Mouse (Mus musculus) hindbrain, embryonic 15.5 days (tissue): Measurements from ENCODE around the gene Lcat. TPM values are rescaled to one million over a fixed set of nuclear protein-coding genes. Genes with fewer than 3 reads are reported as not detected.
A peak's percentile ranks its signal among the peaks of the same experiment; 100 is the strongest.

Experiments
- ATAC-seq: fragments of 200-750 bp; cut with Nextera tagmentation; 2 replicates; pipeline ENCODE4 v1.8.0; 2017; ENCODE audit warnings: low read depth, moderate number of reproducible peaks, moderate TSS enrichment; ENCODE audit not compliant: low FRiP score
- H3K27ac ChIP-seq: fragments of 300-500 bp; sonication (generic); replicated peaks from 2 replicates; pipeline ENCODE4 v1.5.1; 2015; ENCODE audit warnings: mild to moderate bottlenecking, inconsistent platforms
- H3K27me3 ChIP-seq: fragments of 300-500 bp; sonication (generic); 2 replicates; pipeline ENCODE4 v1.6.1; 2015; ENCODE audit warnings: control low read depth, inconsistent platforms
- H3K36me3 ChIP-seq: fragments of 300-500 bp; sonication (generic); 2 replicates; pipeline ENCODE4 v1.6.1; 2015; ENCODE audit warnings: control low read depth, inconsistent platforms
- H3K4me1 ChIP-seq: fragments of 300-500 bp; sonication (generic); replicated peaks from 2 replicates; pipeline ENCODE4 v1.6.1; 2015; ENCODE audit warnings: control low read depth, inconsistent platforms
- H3K4me2 ChIP-seq: fragments of 300-500 bp; sonication (generic); 2 replicates; pipeline ENCODE4 v1.6.1; 2015; ENCODE audit warnings: moderate library complexity, mild to moderate bottlenecking, inconsistent platforms
- H3K4me3 ChIP-seq: fragments of 300-500 bp; sonication (generic); 2 replicates; pipeline ENCODE4 v1.5.1; 2015; ENCODE audit warnings: mild to moderate bottlenecking, inconsistent platforms
- H3K9ac ChIP-seq: fragments of 300-500 bp; sonication (generic); 2 replicates; pipeline ENCODE4 v1.6.1; 2015; ENCODE audit warnings: inconsistent platforms
- H3K9me3 ChIP-seq: fragments of 300-500 bp; sonication (generic); 2 replicates; pipeline ENCODE4 v1.6.1; 2016; ENCODE audit warnings: control low read depth, inconsistent platforms
- WGBS: fragments of 180-500 bp; shearing (Covaris S2); methylation state at CpG from one replicate; pipeline ENCODE4 v1.1.7; 2015; 5-methylcytosine and 5-hydroxymethylcytosine counted together
- polyA plus RNA-seq: library from polyadenylated mRNA; unstranded; fragments of >200 nt; fragmentation: Nextera tagmentation; extraction: Ambion mirVana; gene quantifications from 2 replicates; pipeline ENCODE4 v1.2.1, GENCODE M21; 2015

Lcat gene
- polyA plus RNA-seq, 1 experiment from 2014 or later: 5.0 TPM

- H3K4me1 ChIP-seq: peaks cover 8% of the 10 kb centered on the region
- H3K4me2 ChIP-seq: peak within 1 kb of the TSS; percentile 55
- H3K36me3 ChIP-seq: no peaks in the 10 kb centered on the region
- peaks cover 27% of the 10 kb centered on the region for H3K27me3 ChIP-seq
- peak within 1 kb of the TSS; percentile 50 for H3K27ac ChIP-seq
- H3K9ac ChIP-seq: peak within 1 kb of the TSS; percentile 12; the same call in 1 of the 2 replicates
- peak within 1 kb of the TSS; percentile 42 for H3K4me3 ChIP-seq
- ATAC-seq: peak; percentile 70
- WGBS: under 1% methylated on average over 44 of the region's 47 CpGs
- H3K9me3 ChIP-seq: no peaks in the 10 kb centered on the region
Observed at GRCm38 (mm10) chr8:105965905-105966341, 22.7 kb upstream of the Lcat start, which contains the start of gene Slc12a4. TSS of gene Slc12a4 (minus strand) at chr8:105966097.

- H3K27ac ChIP-seq: peak overlapping the region; percentile 50
- H3K9ac ChIP-seq: peak overlapping the region; percentile 12; the same call in 1 of the 2 replicates
Observed at GRCm38 (mm10) chr8:105965266-105965904, 22.2 kb upstream of the Lcat start.

GRCm38 (mm10) chr8:105964506-105965265, 21.5 kb upstream of the Lcat start:
- 73% methylated on average over 12 of the region's 12 CpGs for WGBS
- peaks cover 27% of the 10 kb centered on the region for H3K27me3 ChIP-seq
- peak overlapping the region; percentile 55 for H3K4me2 ChIP-seq
- ATAC-seq: no peak
- no peaks in the 10 kb centered on the region for H3K9me3 ChIP-seq
- peaks cover 9% of the 10 kb centered on the region for H3K4me1 ChIP-seq
- no peaks in the 10 kb centered on the region for H3K36me3 ChIP-seq
- no peak overlapping the region for H3K27ac ChIP-seq
- peak overlapping the region; percentile 42 for H3K4me3 ChIP-seq
- no peak overlapping the region for H3K9ac ChIP-seq

More at GRCm38 (mm10) chr8:105965266-105965904, 22.2 kb upstream of the Lcat start:
- 4% methylated on average over 27 of the region's 40 CpGs for WGBS
- Histone ChIP-seq H3K27me3 (peaks cover 27% of the 10 kb centered on the region), H3K4me2 (peak overlapping the region; percentile 55), H3K4me1 (peaks cover 8% of the 10 kb centered on the region), H3K4me3 (peak overlapping the region; percentile 42), H3K9me3 (no peaks in the 10 kb centered on the region), H3K36me3 (no peaks in the 10 kb centered on the region)
- ATAC-seq: peak; percentile 76

GRCm38 (mm10) chr8:105961536-105961935, 18.4 kb upstream of the Lcat start:
- Histone ChIP-seq H3K4me1 (peaks cover 13% of the 10 kb centered on the region; the same call in 1 of the 2 replicates), H3K4me2 (no peak overlapping the region), H3K27ac (no peak overlapping the region), H3K4me3 (no peak overlapping the region), H3K9me3 (no peaks in the 10 kb centered on the region), H3K9ac (no peak overlapping the region), H3K36me3 (no peaks in the 10 kb centered on the region), H3K27me3 (peaks cover 19% of the 10 kb centered on the region; the same call in 1 of the 2 replicates)
- WGBS: 90% methylated on average over 10 of the region's 10 CpGs
- no peak for ATAC-seq

GRCm38 (mm10) chr8:105961101-105961500, 17.9 kb upstream of the Lcat start:
- H3K9me3 ChIP-seq: no peaks in the 10 kb centered on the region
- H3K9ac ChIP-seq: no peak overlapping the region
- H3K4me3 ChIP-seq: no peak overlapping the region
- 81% methylated on average over 14 of the region's 14 CpGs for WGBS
- ATAC-seq: no peak
- no peak overlapping the region for H3K4me2 ChIP-seq
- peaks cover 13% of the 10 kb centered on the region; the same call in 1 of the 2 replicates for H3K4me1 ChIP-seq
- peaks cover 17% of the 10 kb centered on the region; the same call in 1 of the 2 replicates for H3K27me3 ChIP-seq
- H3K27ac ChIP-seq: no peak overlapping the region
- H3K36me3 ChIP-seq: no peaks in the 10 kb centered on the region

- 80% methylated on average over 7 of the region's 7 CpGs for WGBS
- Histone ChIP-seq H3K27ac (no peak overlapping the region), H3K4me1 (0 out of 2 replicates have a peak, but pooled peaks cover 4% of the 10 kb centered on the region), H3K36me3 (no peaks in the 10 kb centered on the region), H3K4me2 (no peak overlapping the region), H3K9ac (no peak overlapping the region), H3K27me3 (peaks cover 1% of the 10 kb centered on the region; the same call in 1 of the 2 replicates), H3K9me3 (no peaks in the 10 kb centered on the region), H3K4me3 (no peak overlapping the region)
- ATAC-seq: no peak
Observed at GRCm38 (mm10) chr8:105959350-105959749, 16.2 kb upstream of the Lcat start.

GRCm38 (mm10) chr8:105957813-105958212, 14.6 kb upstream of the Lcat start:
- Histone ChIP-seq H3K36me3 (no peaks in the 10 kb centered on the region), H3K4me3 (no peak overlapping the region), H3K4me2 (no peak overlapping the region), H3K27ac (no peak overlapping the region), H3K27me3 (no peaks in the 10 kb centered on the region), H3K9me3 (no peaks in the 10 kb centered on the region), H3K4me1 (0 out of 2 replicates have a peak, but pooled peaks cover 4% of the 10 kb centered on the region), H3K9ac (no peak overlapping the region)
- WGBS: 69% methylated on average over 4 of the region's 4 CpGs
- ATAC-seq: no peak

GRCm38 (mm10) chr8:105956556-105956955, 13.4 kb upstream of the Lcat start:
- H3K27me3 ChIP-seq: no peaks in the 10 kb centered on the region
- H3K4me1 ChIP-seq: 0 out of 2 replicates have a peak, but pooled peaks cover 4% of the 10 kb centered on the region
- H3K9me3 ChIP-seq: no peaks in the 10 kb centered on the region
- ATAC-seq: no peak
- no peak overlapping the region for H3K9ac ChIP-seq
- H3K4me3 ChIP-seq: no peak overlapping the region
- WGBS: 90% methylated on average over 4 of the region's 4 CpGs
- H3K36me3 ChIP-seq: no peaks in the 10 kb centered on the region
- H3K4me2 ChIP-seq: no peak overlapping the region
- no peak overlapping the region for H3K27ac ChIP-seq

GRCm38 (mm10) chr8:105951057-105951659, 8.0 kb upstream of the Lcat start:
- Histone ChIP-seq H3K27me3 (no peaks in the 10 kb centered on the region), H3K27ac (peak overlapping the region; percentile 79), H3K4me2 (0 out of 2 replicates have a peak overlapping the region, but pooled peaks have one; percentile 4), H3K9ac (no peak overlapping the region), H3K9me3 (no peaks in the 10 kb centered on the region), H3K36me3 (no peaks in the 10 kb centered on the region), H3K4me3 (no peak overlapping the region), H3K4me1 (peaks cover 8% of the 10 kb centered on the region)
- ATAC-seq: peak; percentile 89
- WGBS: 54% methylated on average over 7 of the region's 7 CpGs

- H3K9me3 ChIP-seq: no peaks in the 10 kb centered on the region
- peaks cover 8% of the 10 kb centered on the region for H3K4me1 ChIP-seq
- H3K4me2 ChIP-seq: no peak overlapping the region
- WGBS: 48% methylated on average over 10 of the region's 10 CpGs
- H3K27ac ChIP-seq: peak overlapping the region; percentile 46; the same call in 1 of the 2 replicates
- no peak overlapping the region for H3K9ac ChIP-seq
- ATAC-seq: peak; percentile 57; the same call in 1 of the 2 replicates
- H3K36me3 ChIP-seq: no peaks in the 10 kb centered on the region
- H3K4me3 ChIP-seq: no peak overlapping the region
- no peaks in the 10 kb centered on the region for H3K27me3 ChIP-seq
Observed at GRCm38 (mm10) chr8:105949350-105949749, 6.2 kb upstream of the Lcat start.

- Histone ChIP-seq H3K9ac (no peak overlapping the region), H3K9me3 (no peaks in the 10 kb centered on the region), H3K27me3 (no peaks in the 10 kb centered on the region), H3K4me3 (no peak overlapping the region), H3K4me2 (no peak overlapping the region), H3K36me3 (no peaks in the 10 kb centered on the region), H3K27ac (no peak overlapping the region), H3K4me1 (peaks cover 11% of the 10 kb centered on the region)
- no peak for ATAC-seq
- WGBS: 92% methylated on average over 5 of the region's 5 CpGs
Observed at GRCm38 (mm10) chr8:105942542-105942941, 640 bp downstream of the Lcat start.
